Mouse (Mus musculus) heart, postnatal 14 days (tissue): ENCODE results near the gene Sipa1l1. TPM values are rescaled to one million over a fixed set of nuclear protein-coding genes. Genes with fewer than 3 reads are reported as not detected.
A peak's percentile ranks its signal among the peaks of the same experiment; 100 is the strongest.
"Not testable (repeated sequence)": the region's sequence is repeated elsewhere in the genome, so short reads cannot be mapped to it uniquely, and the experiment has no call there.

ENCODE experiments used
- DNase-seq, 2 experiments: peaks; one replicate each; pipeline ENCODE4 v3.0.0; 2021 to 2022
- intact Hi-C: fragments of 180-260 bp; cut with DNase I; formaldehyde crosslinking; loops from one replicate; pipeline ENCODE4 v1.15.1; 2025
- total RNA-seq, 2 experiments: library from RNA; stranded (reverse); gene quantifications; 2 replicates each; pipeline ENCODE4 v1.2.3; 2021

The Sipa1l1 gene
- total RNA-seq, 2 experiments from 2014 or later = 13.2 to 14.8 TPM

- intact Hi-C loops = no loop called here
- DNase-seq = no peak
These were observed 286.7 kb downstream of the Sipa1l1 start for GRCm38 (mm10) chr12:82455700-82456413.

- intact Hi-C loops = no loop called here
- no peak for DNase-seq
These were observed 287.3 kb downstream of the Sipa1l1 start for GRCm38 (mm10) chr12:82456414-82456805.

GRCm38 (mm10) chr12:82457609-82458008 lies 288.5 kb downstream of the Sipa1l1 start:
- intact Hi-C loops = no loop called here
- DNase-seq = no peak

- DNase-seq = no peak
- intact Hi-C loops = no loop called here
These were observed 288.9 kb downstream of the Sipa1l1 start for GRCm38 (mm10) chr12:82458017-82458416.

- no peak for DNase-seq
- intact Hi-C loops = loop anchor here (5.0 kb wide), 2 partner anchors 145 to 295 kb away; no protein-coding TSS in a partner anchor
These were observed 298.1 kb downstream of the Sipa1l1 start for GRCm38 (mm10) chr12:82467234-82467633.

- intact Hi-C loops = loop anchor here (5.0 kb wide), 2 partner anchors 145 to 295 kb away; no protein-coding TSS in a partner anchor
- DNase-seq = peak in 1 of 2 experiments; percentile 52
These were observed 298.5 kb downstream of the Sipa1l1 start for GRCm38 (mm10) chr12:82467641-82468040.

- intact Hi-C loops = loop anchor here (5.0 kb wide), 2 partner anchors 146 to 296 kb away; no protein-coding TSS in a partner anchor
- DNase-seq = peak; percentile 37 to 65
These were observed 299.3 kb downstream of the Sipa1l1 start for GRCm38 (mm10) chr12:82468416-82468815.

- peak; percentile 87 to 90 for DNase-seq
- intact Hi-C loops = loop anchor here (5.0 to 10.0 kb wide), 3 partner anchors 148 to 675 kb away; no protein-coding TSS in a partner anchor
These were observed 300.7 kb downstream of the Sipa1l1 start for GRCm38 (mm10) chr12:82469706-82470361.

GRCm38 (mm10) chr12:82470362-82470936 lies 301.3 kb downstream of the Sipa1l1 start:
- DNase-seq = peak; percentile 58 to 78
- intact Hi-C loops = loop anchor here (10.0 kb wide), 1 partner anchor 676 kb away; no protein-coding TSS in a partner anchor

- intact Hi-C loops = loop anchor here (10.0 kb wide), 1 partner anchor 678 kb away; no protein-coding TSS in a partner anchor
These were observed 303.7 kb downstream of the Sipa1l1 start for GRCm38 (mm10) chr12:82472796-82473195.

GRCm38 (mm10) chr12:82473238-82473637 lies 304.1 kb downstream of the Sipa1l1 start:
- intact Hi-C loops = loop anchor here (10.0 kb wide), 1 partner anchor 678 kb away; no protein-coding TSS in a partner anchor

More at GRCm38 (mm10) chr12:82472796-82473195, 303.7 kb downstream of the Sipa1l1 start:
- no peak for DNase-seq

GRCm38 (mm10) chr12:82474409-82474808 lies 305.3 kb downstream of the Sipa1l1 start:
- intact Hi-C loops = loop anchor here (10.0 kb wide), 1 partner anchor 680 kb away; no protein-coding TSS in a partner anchor
- no peak for DNase-seq

More at GRCm38 (mm10) chr12:82473238-82473637, 304.1 kb downstream of the Sipa1l1 start:
- no peak for DNase-seq

- DNase-seq = no peak
- intact Hi-C loops = loop anchor here (10.0 kb wide), 1 partner anchor 681 kb away; no protein-coding TSS in a partner anchor
These were observed 306.9 kb downstream of the Sipa1l1 start for GRCm38 (mm10) chr12:82476028-82476427.

GRCm38 (mm10) chr12:82476580-82476979 lies 307.5 kb downstream of the Sipa1l1 start:
- no peak for DNase-seq
- intact Hi-C loops = loop anchor here (10.0 kb wide), 1 partner anchor 682 kb away; no protein-coding TSS in a partner anchor

- no peak for DNase-seq
These were observed 308.7 kb downstream of the Sipa1l1 start for GRCm38 (mm10) chr12:82477826-82478225.

GRCm38 (mm10) chr12:82478256-82478655 lies 309.1 kb downstream of the Sipa1l1 start:
- no peak for DNase-seq
- intact Hi-C loops = loop anchor here (10.0 kb wide), 1 partner anchor 683 kb away; no protein-coding TSS in a partner anchor

More at GRCm38 (mm10) chr12:82477826-82478225, 308.7 kb downstream of the Sipa1l1 start:
- intact Hi-C loops = loop anchor here (10.0 kb wide), 1 partner anchor 683 kb away; no protein-coding TSS in a partner anchor

- DNase-seq = no peak
- intact Hi-C loops = loop anchor here (10.0 kb wide), 1 partner anchor 685 kb away; no protein-coding TSS in a partner anchor
These were observed 310.3 kb downstream of the Sipa1l1 start for GRCm38 (mm10) chr12:82479393-82479792.

GRCm38 (mm10) chr12:82480425-82480824 lies 311.3 kb downstream of the Sipa1l1 start:
- intact Hi-C loops, DNase-seq: not testable (repeated sequence)

- intact Hi-C loops = no loop called here
- no peak for DNase-seq
These were observed 316.3 kb downstream of the Sipa1l1 start for GRCm38 (mm10) chr12:82485466-82485865.
